Mouse (Mus musculus) embryonic stem cell, embryonic (primary cell): Measurements from ENCODE around the gene Xpnpep1.

Experiments used
- CTCF ChIA-PET, 4 experiments: fragments of 300-600 bp in 2 of 4; fragments of 350-600 bp in 2 of 4; sonication (Branson Sonifier 250); formaldehyde crosslinking; loops; one replicate each; lab custom pipeline; 2022; ENCODE audit warnings: inconsistent platforms in 2 of 4; lab: Charles Lee
- POLR2A ChIA-PET, 4 experiments: fragments of 300-600 bp in 2 of 4; fragments of 350-600 bp in 2 of 4; sonication (Branson Sonifier 250); formaldehyde crosslinking; loops; one replicate each; lab custom pipeline; 2022; ENCODE audit warnings: antibody characterized with exemption in 4 of 4, inconsistent platforms in 1 of 4; lab: Charles Lee

The Xpnpep1 gene

DNA sequence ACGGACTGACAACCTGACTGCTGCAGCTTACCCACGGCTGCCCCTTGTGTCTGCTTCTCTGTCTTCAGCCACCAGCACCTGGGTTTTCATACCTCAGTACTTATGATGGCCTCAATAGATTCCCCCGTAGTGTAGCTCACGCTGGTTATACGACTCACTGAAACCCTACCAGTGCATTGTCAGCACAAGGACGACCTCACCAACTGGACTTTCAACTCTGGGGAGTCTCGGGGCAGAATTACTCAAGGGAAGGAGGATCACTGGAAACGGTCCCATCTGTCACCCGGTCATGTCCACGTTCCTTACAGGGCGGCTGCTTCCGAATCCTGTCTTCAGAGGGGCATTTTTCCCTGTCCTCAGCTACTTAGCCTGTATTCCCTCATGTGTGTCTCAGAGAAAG lies 11.8 kb downstream of the Xpnpep1 start:
- ChIA-PET CTCF (interaction anchor here (0.6 to 4.4 kb wide), 13 partner anchors 10 to 45 kb away, joined by 3 to 19 read pairs (median 4); partner anchors contain the start of gene Xpnpep1 (in 1 of the 4)), POLR2A (interaction anchor here in 3 of 4 experiments (0.5 to 4.7 kb wide), 11 partner anchors 8 to 255 kb away, joined by 3 to 21 read pairs (median 4); partner anchors contain the start of gene Xpnpep1 (in 1 of the 3))

DNA sequence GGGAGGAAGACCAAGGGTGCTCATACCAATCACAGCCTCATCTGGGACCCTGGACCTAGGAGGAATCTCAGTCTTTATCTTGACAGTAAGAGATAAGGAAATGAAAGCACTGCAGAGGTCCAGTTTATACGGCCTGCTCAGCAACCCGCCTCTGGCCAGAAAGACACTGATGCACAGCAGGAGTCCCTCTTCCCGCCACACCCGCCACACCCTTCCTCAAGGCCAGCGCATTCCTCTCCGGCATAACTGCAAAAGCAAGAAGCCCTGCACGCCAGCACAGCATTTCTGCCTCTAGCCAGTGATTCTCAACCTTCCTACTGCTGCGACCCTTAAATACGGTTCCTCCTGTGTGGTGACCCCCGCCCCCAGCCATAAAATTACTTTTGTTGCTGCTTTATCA lies 16.8 kb downstream of the Xpnpep1 start:
- ChIA-PET CTCF (interaction anchor here in 2 of 4 experiments (0.6 to 2.0 kb wide), 2 partner anchors 10 to 119 kb away, joined by 4 read pairs; no protein-coding TSS in a partner anchor), POLR2A (interaction anchor here in 3 of 4 experiments (1.2 to 5.3 kb wide), 9 partner anchors 12 to 119 kb away, joined by 4 to 20 read pairs (median 5); partner anchors contain the start of gene Xpnpep1 (in 1 of the 3))

DNA sequence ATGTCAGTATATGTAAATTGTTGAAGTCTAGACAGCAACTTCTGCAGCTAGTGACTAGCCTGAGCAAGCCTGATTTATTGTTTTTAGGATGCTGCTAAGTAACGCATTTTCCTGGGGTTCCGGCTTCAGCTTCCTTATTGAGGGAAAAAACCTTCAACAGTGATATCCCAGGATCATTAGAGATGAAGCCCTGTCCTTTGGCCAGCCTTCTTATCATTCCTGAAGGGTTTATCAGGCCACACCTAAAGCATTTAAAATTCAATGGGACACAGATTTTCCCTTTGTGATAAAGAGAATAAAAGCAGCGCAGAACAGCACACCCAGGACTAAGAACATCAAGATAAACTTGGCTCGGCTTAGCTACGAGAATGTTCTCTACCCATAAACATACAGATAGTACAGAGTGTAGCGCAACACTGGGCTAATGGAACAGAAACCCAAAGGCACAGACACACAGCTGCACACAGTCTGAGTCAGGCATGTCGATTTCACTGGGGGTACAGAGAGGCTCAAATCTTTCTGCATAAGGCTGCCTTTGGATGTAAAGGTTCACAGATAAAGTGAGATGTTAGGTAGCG lies 17.9 kb downstream of the Xpnpep1 start:
- POLR2A ChIA-PET, result interaction anchor here (0.5 to 5.3 kb wide), 37 partner anchors 8 to 417 kb away, joined by 3 to 20 read pairs (median 4); partner anchors contain the start of gene Xpnpep1 (in 1 of the 4)

DNA sequence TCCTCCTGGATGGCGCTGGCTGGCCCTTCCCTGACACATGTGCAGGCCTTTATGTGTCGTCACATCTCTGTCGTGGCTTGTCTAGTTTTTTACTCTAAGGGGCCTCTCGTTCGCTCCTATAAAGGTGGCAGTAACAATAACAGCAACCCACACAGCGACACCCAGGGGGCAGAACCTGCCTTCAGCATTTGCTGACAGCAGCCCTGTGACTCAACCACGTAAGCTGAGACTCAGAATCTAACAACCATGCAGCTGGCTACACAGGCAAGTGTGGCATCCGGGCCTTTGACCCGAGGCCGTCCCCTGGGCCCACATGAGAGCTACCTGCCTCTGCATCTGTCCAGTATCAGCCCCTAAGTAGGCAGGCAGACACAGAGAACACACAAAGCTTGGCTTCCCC lies 18.5 kb downstream of the Xpnpep1 start:
- ChIA-PET POLR2A (interaction anchor here (0.6 to 5.3 kb wide), 34 partner anchors 9 to 125 kb away, joined by 3 to 20 read pairs (median 5); partner anchors contain the start of gene Xpnpep1 (in 1 of the 4)), CTCF (interaction anchor here in 3 of 4 experiments (0.7 to 2.0 kb wide), 10 partner anchors 9 to 45 kb away, joined by 3 to 8 read pairs (median 4); partner anchors contain the start of gene Xpnpep1 (in 1 of the 3))

More for the DNA sequence above, 17.9 kb downstream of the Xpnpep1 start:
- CTCF ChIA-PET, result interaction anchor here in 3 of 4 experiments (0.5 to 2.0 kb wide), 11 partner anchors 8 to 48 kb away, joined by 3 to 8 read pairs (median 3); partner anchors contain the start of gene Xpnpep1 (in 1 of the 3)

DNA sequence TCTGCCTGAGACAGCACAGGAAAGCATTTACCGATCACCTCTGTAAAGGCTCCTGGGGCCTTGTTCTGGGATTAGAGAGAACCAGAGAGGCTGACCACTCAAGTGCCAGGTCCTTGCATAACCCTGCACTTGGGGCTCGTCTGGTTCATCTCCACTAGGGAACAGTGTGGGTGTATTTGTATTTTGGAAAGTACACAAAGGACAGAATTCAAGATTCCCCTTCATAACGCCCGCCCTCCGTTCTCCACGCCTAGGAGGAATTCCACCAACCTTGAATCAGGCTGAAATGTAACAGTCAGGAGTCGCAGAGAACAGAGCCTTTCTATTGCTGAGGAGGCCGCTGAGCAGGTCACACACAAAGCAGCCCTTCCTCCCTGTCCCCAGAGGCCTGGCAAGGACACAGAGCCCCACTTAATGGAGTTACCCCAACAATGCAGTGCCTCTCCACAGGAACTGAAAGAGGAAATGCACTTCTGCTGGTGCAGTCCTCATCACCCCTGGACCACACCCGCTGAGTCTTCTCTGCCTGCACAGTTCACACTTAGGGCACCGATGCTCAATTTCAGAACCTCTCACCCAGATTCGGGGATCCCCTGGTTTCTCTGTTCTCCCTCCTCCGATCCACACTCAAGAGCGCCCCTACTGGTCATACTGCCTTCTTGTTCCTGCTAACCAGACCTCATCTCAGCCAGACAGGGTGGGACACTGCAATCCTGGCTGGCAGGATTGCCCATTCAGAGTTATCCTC lies 20.1 kb downstream of the Xpnpep1 start:
- CTCF ChIA-PET, result interaction anchor here in 2 of 4 experiments (0.6 to 1.8 kb wide), 3 partner anchors 9 to 12 kb away, joined by 4 to 9 read pairs (median 5); no protein-coding TSS in a partner anchor
- POLR2A ChIA-PET, result interaction anchor here in 1 of 4 experiments (0.7 to 1.5 kb wide), 2 partner anchors 15 to 986 kb away, joined by 3 to 5 read pairs; no protein-coding TSS in a partner anchor

DNA sequence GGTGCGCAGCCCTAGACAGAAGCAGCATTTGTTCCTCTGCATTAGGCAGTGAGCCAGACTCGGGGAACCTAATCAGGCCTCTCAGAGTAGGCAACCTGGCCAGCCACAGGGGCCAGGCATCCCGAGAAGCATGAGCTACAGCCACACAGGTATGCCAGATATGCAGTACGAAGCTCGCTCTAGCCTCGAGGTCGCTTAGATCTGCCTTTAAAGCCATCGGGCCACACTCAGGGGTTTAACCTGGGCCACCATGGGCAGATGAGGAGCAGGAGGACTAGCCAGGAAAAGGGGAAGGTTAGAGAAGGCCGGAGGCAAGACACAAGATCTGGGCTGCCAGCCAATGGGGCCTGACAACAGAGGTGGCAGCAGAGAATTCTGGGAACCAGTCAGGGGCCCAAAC lies 22.1 kb downstream of the Xpnpep1 start:
- ChIA-PET CTCF (interaction anchor here in 3 of 4 experiments (0.5 to 1.8 kb wide), 9 partner anchors 10 to 299 kb away, joined by 3 to 8 read pairs (median 3); no protein-coding TSS in a partner anchor), POLR2A (interaction anchor here in 2 of 4 experiments (0.7 to 4.2 kb wide), 14 partner anchors 10 to 371 kb away, joined by 3 to 14 read pairs (median 4); no protein-coding TSS in a partner anchor)

DNA sequence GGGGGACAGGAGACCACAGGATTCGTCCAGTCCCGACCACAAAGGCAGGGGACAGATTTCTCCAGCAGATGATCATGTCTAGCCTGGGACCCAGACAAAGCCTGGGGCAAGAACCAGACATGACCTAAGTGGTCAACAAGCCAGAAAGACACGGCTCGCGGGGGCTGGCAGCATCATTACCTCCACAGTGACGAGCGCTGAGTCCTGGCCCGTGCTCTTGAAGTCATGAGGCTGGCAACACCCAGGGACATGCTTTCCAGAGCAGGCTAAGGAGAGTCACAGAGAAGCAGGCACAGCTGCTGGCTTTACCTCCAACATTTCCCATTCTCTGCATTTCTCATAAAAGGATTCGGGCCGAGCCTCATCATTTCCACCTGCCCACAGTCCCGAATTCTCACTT lies 22.8 kb downstream of the Xpnpep1 start:
- POLR2A ChIA-PET, result interaction anchor here in 3 of 4 experiments (0.6 to 4.2 kb wide), 10 partner anchors 9 to 372 kb away, joined by 3 to 14 read pairs (median 4); partner anchors contain the start of gene Mxi1 (in 1 of the 3)
- CTCF ChIA-PET, result interaction anchor here in 2 of 4 experiments (0.9 to 1.8 kb wide), 5 partner anchors 9 to 125 kb away, joined by 3 to 8 read pairs (median 5); no protein-coding TSS in a partner anchor

DNA sequence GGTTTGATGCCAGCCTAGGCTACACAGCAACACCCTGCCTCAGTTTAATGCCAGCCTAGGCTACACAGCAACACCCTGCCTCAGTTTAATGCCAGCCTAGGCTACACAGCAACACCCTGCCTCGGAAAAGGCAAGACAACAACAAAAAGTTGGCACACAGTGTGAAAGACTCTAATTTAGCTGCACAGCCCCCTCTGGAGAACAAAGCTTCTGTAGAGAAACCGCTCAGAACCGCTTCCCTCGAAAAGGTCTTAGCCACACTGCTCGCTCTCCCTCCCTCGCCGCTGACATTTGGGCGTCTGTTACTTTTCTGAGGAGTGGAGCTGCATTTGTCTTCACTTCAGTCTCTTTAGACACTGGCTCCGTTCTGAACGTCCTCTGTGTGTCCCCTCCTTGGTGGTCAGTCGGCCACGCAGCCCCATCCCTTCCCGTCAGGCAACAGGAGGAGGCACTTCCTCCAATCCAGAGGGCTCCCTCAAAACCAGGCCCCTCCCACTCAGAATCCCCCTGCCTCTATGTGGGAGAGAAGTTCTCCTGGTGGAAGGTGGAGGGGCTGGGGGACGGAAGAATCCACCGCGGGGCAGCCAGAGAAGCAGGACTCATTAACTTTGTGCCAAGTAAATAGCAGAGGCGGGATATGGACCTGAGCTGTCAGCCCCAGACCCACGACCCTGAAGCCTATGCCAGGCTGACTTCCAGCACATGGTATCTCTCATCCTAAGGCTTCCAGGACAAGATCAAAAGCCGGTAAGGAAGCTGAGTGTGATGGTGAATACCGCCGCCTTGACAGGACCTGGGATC lies 24.9 kb downstream of the Xpnpep1 start:
- POLR2A ChIA-PET, result interaction anchor here (0.6 to 4.2 kb wide), 13 partner anchors 9 to 892 kb away, joined by 3 to 14 read pairs (median 3); no protein-coding TSS in a partner anchor
- CTCF ChIA-PET, result interaction anchor here in 3 of 4 experiments (1.0 to 1.8 kb wide), 4 partner anchors 7 to 379 kb away, joined by 3 to 19 read pairs (median 5); no protein-coding TSS in a partner anchor

DNA sequence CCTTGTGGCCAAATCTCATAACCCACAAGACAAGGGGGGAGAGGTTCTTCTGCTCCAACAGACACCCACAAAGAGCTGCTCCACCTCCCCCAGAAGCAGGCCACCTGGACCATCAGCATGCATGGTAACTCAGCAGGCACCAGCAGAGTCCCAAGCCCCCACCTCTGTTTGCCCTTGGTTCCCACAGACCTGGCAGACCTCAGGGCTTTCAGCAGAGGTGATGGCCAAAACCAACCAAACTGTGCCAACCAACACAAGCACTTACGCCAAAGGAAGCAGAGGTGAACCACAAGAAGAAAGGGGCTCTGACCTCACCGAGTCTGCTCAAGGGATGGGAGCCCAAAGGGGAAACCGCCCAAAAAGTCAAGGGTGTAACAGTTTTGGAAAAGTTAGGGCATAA lies 26.3 kb downstream of the Xpnpep1 start:
- CTCF ChIA-PET, result no interaction called here

DNA sequence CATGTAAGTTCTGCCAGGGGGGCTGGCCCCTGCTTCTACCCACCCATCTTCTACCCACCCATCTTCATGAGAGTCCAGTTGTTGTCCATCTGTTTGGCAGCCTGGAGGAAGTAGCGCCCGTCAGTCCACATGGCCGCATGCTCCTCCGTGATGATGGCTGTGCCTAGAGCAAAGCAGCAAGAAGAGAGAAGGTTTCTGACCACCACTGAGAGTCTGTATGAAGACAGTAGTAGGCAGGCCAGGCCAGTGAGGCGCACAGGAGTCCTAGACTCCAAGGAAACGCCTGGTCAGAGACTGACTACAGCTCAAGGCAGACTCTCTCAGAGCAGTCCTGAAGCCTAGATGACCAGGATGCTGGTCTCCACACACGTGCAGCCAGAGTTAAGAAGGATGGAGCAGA lies 26.7 kb downstream of the Xpnpep1 start:
- CTCF ChIA-PET, result interaction anchor here in 1 of 4 experiments (1.2 kb wide), 1 partner anchor 65 kb away, joined by 3 read pairs; no protein-coding TSS in a partner anchor
- POLR2A ChIA-PET, result interaction anchor here in 1 of 4 experiments (1.2 kb wide), 1 partner anchor 8 kb away, joined by 3 read pairs; no protein-coding TSS in a partner anchor

More for the DNA sequence above, 26.3 kb downstream of the Xpnpep1 start:
- POLR2A ChIA-PET, result no interaction called here

DNA sequence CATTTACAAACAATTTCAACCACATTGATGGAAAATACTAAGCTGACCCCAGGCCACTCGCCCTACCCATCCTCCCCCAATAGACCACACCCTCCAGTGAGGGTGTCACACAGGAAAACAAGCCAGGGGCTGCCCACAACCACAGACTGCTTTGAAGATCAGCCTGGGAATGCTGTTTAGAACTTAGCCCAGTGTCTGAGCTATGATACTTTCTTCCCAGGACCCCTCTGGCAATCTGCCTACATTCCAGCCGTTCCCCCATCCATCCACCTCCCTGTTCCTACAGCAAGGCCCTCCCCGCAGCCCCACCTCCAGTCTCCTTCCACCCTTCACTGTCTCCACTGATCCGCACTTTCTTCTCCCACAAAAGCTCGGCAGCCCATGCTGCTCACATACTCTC lies 29.1 kb downstream of the Xpnpep1 start:
- CTCF ChIA-PET, result interaction anchor here in 1 of 4 experiments (1.8 to 1.9 kb wide), 2 partner anchors 11 to 17 kb away, joined by 5 to 7 read pairs; no protein-coding TSS in a partner anchor
- POLR2A ChIA-PET, result interaction anchor here in 2 of 4 experiments (0.9 to 1.4 kb wide), 3 partner anchors 13 to 41 kb away, joined by 3 to 4 read pairs (median 3); no protein-coding TSS in a partner anchor

DNA sequence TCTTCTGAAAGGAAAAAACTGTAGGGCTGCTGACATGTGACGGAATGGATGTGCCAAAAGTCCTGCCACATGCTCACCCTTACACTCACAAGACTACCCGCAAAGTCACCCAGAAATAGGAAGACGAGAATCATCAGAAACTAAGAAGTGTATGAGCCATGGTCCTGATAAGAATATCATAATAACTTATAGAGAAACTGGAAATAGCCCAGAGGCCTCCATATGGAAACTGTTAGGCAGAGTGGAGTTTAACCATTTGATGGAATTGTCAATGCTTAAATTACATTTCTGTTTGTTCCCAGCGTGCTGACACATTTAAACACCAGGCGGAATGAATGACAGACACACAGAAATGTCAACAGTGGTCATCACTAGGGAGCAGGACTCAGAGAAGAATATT lies 31.1 kb downstream of the Xpnpep1 start:
- CTCF ChIA-PET, result interaction anchor here (0.6 to 2.1 kb wide), 20 partner anchors 9 to 440 kb away, joined by 3 to 14 read pairs (median 4); no protein-coding TSS in a partner anchor
- POLR2A ChIA-PET, result interaction anchor here in 3 of 4 experiments (0.9 to 3.4 kb wide), 16 partner anchors 9 to 134 kb away, joined by 3 to 13 read pairs (median 6); no protein-coding TSS in a partner anchor

DNA sequence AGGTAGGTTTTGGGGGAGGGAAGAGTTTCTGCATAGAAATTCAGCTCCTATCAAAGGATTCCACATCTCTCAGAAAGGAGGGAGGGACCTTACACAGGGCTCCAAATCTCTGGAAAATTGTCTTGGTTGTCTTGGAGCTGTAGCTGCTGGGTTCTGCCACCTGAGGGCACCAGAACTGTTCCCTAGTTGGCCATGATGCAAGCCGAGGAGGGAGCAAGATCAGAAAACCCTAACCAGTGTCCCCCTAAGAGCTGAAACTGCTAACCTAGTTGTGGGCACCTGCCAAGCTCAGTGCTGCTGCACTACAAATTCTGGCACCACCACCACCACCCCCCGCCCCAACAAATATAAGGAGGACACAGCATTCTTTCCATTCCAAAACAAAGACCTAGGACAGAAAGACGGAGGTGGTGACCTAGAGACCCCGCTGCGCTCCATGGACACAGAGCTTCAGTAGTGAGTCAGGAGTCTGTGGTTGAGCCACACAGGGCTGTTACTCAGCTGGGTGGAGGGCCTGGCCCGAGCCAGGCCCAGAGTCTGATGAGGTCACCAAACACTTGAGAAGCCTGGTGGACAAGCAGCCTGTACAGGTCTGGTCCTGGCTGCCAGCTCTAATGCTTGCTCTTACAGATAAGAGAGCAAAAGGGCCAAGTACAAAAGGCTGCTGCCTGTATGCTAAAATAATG lies 31.9 kb downstream of the Xpnpep1 start:
- POLR2A ChIA-PET, result interaction anchor here (0.7 to 3.4 kb wide), 30 partner anchors 9 to 591 kb away, joined by 3 to 13 read pairs (median 5); partner anchors contain the start of gene Xpnpep1 (in 1 of the 4)
- CTCF ChIA-PET, result interaction anchor here (0.6 to 2.1 kb wide), 33 partner anchors 8 to 441 kb away, joined by 3 to 14 read pairs (median 4); no protein-coding TSS in a partner anchor

DNA sequence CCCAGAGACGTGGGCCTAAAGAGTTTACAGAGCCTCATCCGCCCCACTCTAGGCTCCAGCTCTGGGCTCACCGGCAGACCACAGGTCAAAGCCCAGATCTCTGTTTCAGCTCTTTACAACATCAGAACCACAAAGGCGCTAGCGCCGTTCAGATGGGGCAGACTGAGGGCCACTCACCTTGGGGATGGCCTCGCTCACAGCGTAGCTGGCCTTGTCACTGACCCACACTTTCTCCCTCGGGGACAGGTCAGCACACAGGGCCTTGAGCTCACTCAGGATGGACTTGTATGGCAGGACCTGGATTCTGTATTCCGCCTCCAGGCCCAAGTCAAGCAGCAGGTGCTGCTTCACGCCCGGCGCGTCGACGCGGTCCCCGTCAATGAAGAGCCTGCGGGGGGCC lies 34.0 kb downstream of the Xpnpep1 start:
- ChIA-PET CTCF (interaction anchor here in 1 of 4 experiments (0.7 to 1.3 kb wide), 3 partner anchors 23 to 242 kb away, joined by 3 read pairs; no protein-coding TSS in a partner anchor), POLR2A (interaction anchor here in 3 of 4 experiments (0.5 to 3.4 kb wide), 14 partner anchors 9 to 923 kb away, joined by 3 to 14 read pairs (median 4); no protein-coding TSS in a partner anchor)

DNA sequence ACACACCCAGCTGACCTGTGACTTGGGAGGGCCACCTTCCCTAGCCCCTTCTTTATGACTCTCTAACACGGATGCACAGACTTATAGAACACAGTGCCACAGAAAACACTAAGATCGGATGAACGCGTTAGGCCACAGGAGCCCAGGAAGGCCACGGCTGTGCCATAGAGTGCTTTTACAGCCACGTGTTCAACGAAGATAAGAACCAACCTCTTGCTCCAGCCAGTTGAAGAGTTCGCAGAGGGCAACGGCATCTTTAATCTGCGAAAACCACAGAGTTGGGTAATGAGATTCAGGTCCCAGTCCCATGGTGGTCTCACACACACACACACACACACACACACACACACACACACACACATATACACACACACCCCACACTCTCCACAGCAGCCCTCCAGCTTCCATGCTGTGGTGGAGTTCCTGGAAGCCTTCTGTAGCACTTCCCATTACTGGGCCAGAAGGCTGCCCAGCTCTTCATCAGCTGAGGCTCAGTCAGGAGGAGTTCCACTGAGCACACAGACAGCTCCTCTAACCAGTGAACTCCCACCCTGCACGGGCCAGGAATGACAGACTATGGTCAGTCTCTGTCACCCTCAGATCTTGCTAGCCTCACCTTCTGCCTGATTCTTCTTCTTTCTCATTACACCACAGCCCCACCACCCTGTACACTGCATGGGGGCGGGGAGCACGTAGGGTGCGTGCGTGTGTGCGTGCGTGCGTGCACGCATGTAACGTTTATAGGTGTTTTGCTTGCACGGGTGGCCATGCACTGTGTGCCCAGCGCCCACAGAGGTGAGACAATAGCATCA lies 36.3 kb downstream of the Xpnpep1 start:
- CTCF ChIA-PET, result interaction anchor here in 2 of 4 experiments (0.8 to 1.2 kb wide), 4 partner anchors 11 to 365 kb away, joined by 3 to 8 read pairs (median 3); no protein-coding TSS in a partner anchor
- POLR2A ChIA-PET, result interaction anchor here in 2 of 4 experiments (0.6 to 2.2 kb wide), 7 partner anchors 14 to 238 kb away, joined by 3 to 5 read pairs (median 3); no protein-coding TSS in a partner anchor
